ENCODE assay signal across 26 mouse cellular contexts in genomic region chr7:100012515-100012914, GRCm38 (mm10). TPM values are rescaled to one million over a fixed set of nuclear protein-coding genes. Genes with fewer than 3 reads are reported as not detected.
DNase-seq lines count a peak whose midpoint lies in the region; ATAC-seq and TF ChIP-seq lines count a peak whose summit lies in the region.
"Had no signal": no experiment of that assay in that cellular context is flagged by ENCODE, and none has a peak within 500 bp of the region (broad histone marks: within the 10 kb centered on the region; RNA-seq: fewer than 3 reads in every experiment).

No protein-coding gene starts in this region.

- peak overlapping the region; percentile 43 for H3K27ac ChIP-seq in liver, adult 2 months (replicated peaks; ENCODE audit: insufficient read depth, low read depth, low read length)
- no peak overlapping the region for H3K27ac ChIP-seq in liver, embryonic 12.5 days
- peak overlapping the region; percentile 48; the same call in 1 of the 2 replicates for H3K27ac ChIP-seq in hindbrain, embryonic 16.5 days (ENCODE audit: low read depth, low read length)
- H3K27ac ChIP-seq in neural tube, embryonic 15.5 days (replicated peaks) = 0 out of 2 replicates have a peak overlapping the region, but pooled peaks have one; percentile 23
- H3K27ac ChIP-seq: embryonic facial prominence, embryonic 15.5 days; forebrain, embryonic 15.5 days; liver, embryonic 15.5 days; stomach, embryonic 15.5 days had no signal

- no peaks in the 10 kb centered on the region for H3K27me3 ChIP-seq in liver, adult 2 months (ENCODE audit: control insufficient read depth, insufficient read depth, low read length)
- H3K27me3 ChIP-seq in liver, embryonic 12.5 days (replicated peaks) = peaks cover 44% of the 10 kb centered on the region
- peaks cover 12% of the 10 kb centered on the region for H3K27me3 ChIP-seq in hindbrain, embryonic 16.5 days (replicated peaks; ENCODE audit: control insufficient read depth, insufficient read depth, low read length)
- H3K27me3 ChIP-seq in neural tube, embryonic 15.5 days (replicated peaks) = peaks cover 25% of the 10 kb centered on the region

- H3K4me3 ChIP-seq in liver, adult 2 months (ENCODE audit: insufficient read depth, low read depth, low read length) = no peak overlapping the region
- no peak overlapping the region for H3K4me3 ChIP-seq in liver, embryonic 12.5 days
- no peak overlapping the region for H3K4me3 ChIP-seq in hindbrain, embryonic 16.5 days (ENCODE audit: low read length)
- H3K4me3 ChIP-seq in neural tube, embryonic 15.5 days (replicated peaks) = no peak overlapping the region
- H3K4me3 ChIP-seq: embryonic facial prominence, embryonic 15.5 days; forebrain, embryonic 15.5 days; heart, embryonic 12.5 days; liver, embryonic 15.5 days; stomach, embryonic 15.5 days had no signal

- DNase-seq in liver, adult 2 months (ENCODE audit: extremely low read depth, low read depth, low spot score) = peak; percentile 65
- peak; percentile 57 for DNase-seq in embryo, embryonic 11 days
- DNase-seq in gastrocnemius, postnatal 4 days (ENCODE audit: low spot score in 2 of 2) = no peak
- DNase-seq in cerebellum, postnatal 10 days = no peak
- DNase-seq: cerebellum, adult 11 months; cerebellum, adult 9-11 months; gastrocnemius, postnatal 10 days; heart, adult 11 months; kidney, adult 18-20 months; lung, postnatal 4 days had no signal

- no peaks in the 10 kb centered on the region for H3K36me3 ChIP-seq in liver, adult 2 months (ENCODE audit: control insufficient read depth, insufficient read depth, low read length)
- H3K36me3 ChIP-seq in liver, embryonic 12.5 days = no peaks in the 10 kb centered on the region
- H3K36me3 ChIP-seq in hindbrain, embryonic 16.5 days (ENCODE audit: control insufficient read depth, insufficient read depth, low read length) = no peaks in the 10 kb centered on the region
- H3K36me3 ChIP-seq in neural tube, embryonic 15.5 days = no peaks in the 10 kb centered on the region
- H3K36me3 ChIP-seq: embryonic facial prominence, embryonic 15.5 days; forebrain, embryonic 15.5 days; heart, embryonic 12.5 days; liver, embryonic 15.5 days; stomach, embryonic 15.5 days had no signal

- ATAC-seq in liver, embryonic 12.5 days = no peak
- no peak for ATAC-seq in hindbrain, embryonic 16.5 days
- ATAC-seq in neural tube, embryonic 15.5 days (ENCODE audit: low FRiP score) = no peak
- ATAC-seq: forebrain, embryonic 15.5 days had no signal

- no peak for TF ChIP-seq POLR2A in liver, adult 2 months (IDR thresholded peaks at IDR 0.05; ENCODE audit: extremely low read depth, insufficient read depth, low read length)

- WGBS in liver, adult 2 months = 15% methylated on average over 6 of the region's 6 CpGs
- 43% methylated on average over 6 of the region's 6 CpGs for WGBS in liver, embryonic 12.5 days (ENCODE audit: insufficient replicate concordance)
- 32% methylated on average over 6 of the region's 6 CpGs for WGBS in hindbrain, embryonic 16.5 days
- 36% methylated on average over 6 of the region's 6 CpGs for WGBS in neural tube, embryonic 15.5 days

- H3K4me2 ChIP-seq in liver, embryonic 12.5 days = no peak overlapping the region
- H3K4me2 ChIP-seq in hindbrain, embryonic 16.5 days (ENCODE audit: low read length) = no peak overlapping the region
- H3K4me2 ChIP-seq in neural tube, embryonic 15.5 days = no peak overlapping the region
- H3K4me2 ChIP-seq: embryonic facial prominence, embryonic 15.5 days; forebrain, embryonic 15.5 days; heart, embryonic 12.5 days; liver, embryonic 15.5 days; stomach, embryonic 15.5 days had no signal

- H3K4me1 ChIP-seq in liver, adult 2 months (ENCODE audit: control insufficient read depth, insufficient read depth, low read length) = peaks cover 23% of the 10 kb centered on the region
- H3K4me1 ChIP-seq in liver, embryonic 12.5 days = no peaks in the 10 kb centered on the region
- H3K4me1 ChIP-seq in hindbrain, embryonic 16.5 days (ENCODE audit: control insufficient read depth, insufficient read depth, low read depth, low read length) = peaks cover 2% of the 10 kb centered on the region; the same call in 1 of the 2 replicates
- peaks cover 12% of the 10 kb centered on the region for H3K4me1 ChIP-seq in neural tube, embryonic 15.5 days
- H3K4me1 ChIP-seq: embryonic facial prominence, embryonic 15.5 days; forebrain, embryonic 15.5 days; stomach, embryonic 15.5 days had no signal

- H3K9ac ChIP-seq in liver, adult 2 months (ENCODE audit: low read depth, low read length) = peak overlapping the region; percentile 22
- H3K9ac ChIP-seq in liver, embryonic 12.5 days = no peak overlapping the region
- H3K9ac ChIP-seq in hindbrain, embryonic 16.5 days (ENCODE audit: low read depth, low read length) = no peak overlapping the region
- no peak overlapping the region for H3K9ac ChIP-seq in neural tube, embryonic 15.5 days (replicated peaks)
- H3K9ac ChIP-seq: embryonic facial prominence, embryonic 15.5 days; forebrain, embryonic 15.5 days; heart, embryonic 12.5 days; liver, embryonic 15.5 days; stomach, embryonic 15.5 days had no signal

- no peaks in the 10 kb centered on the region for H3K9me3 ChIP-seq in liver, embryonic 12.5 days (replicated peaks)
- H3K9me3 ChIP-seq in hindbrain, embryonic 16.5 days (ENCODE audit: control insufficient read depth, low read length) = no peaks in the 10 kb centered on the region
- H3K9me3 ChIP-seq in neural tube, embryonic 15.5 days (replicated peaks) = no peaks in the 10 kb centered on the region
- H3K9me3 ChIP-seq: embryonic facial prominence, embryonic 15.5 days; forebrain, embryonic 15.5 days; heart, embryonic 12.5 days; liver, embryonic 15.5 days; stomach, embryonic 15.5 days had no signal

- H3K79me2 ChIP-seq in liver, adult 2 months (ENCODE audit: control insufficient read depth, insufficient read depth, low read length) = no peaks in the 10 kb centered on the region

- TF ChIP-seq CTCF in liver, adult 2 months (IDR thresholded peaks at IDR 0.05; ENCODE audit: low read depth, low read length) = no peak

RNA-seq across cellular contexts. Expression of gene Chrdl2, which starts 6.5 kb away (rescaled TPM):
- not detected in 2 replicates for total RNA-seq in liver, adult 2 months (2014; rRNA removed)
- 0.05 TPM in 1 of 2 replicates, not detected in the other for polyA plus RNA-seq in liver, adult 2 months (2012; rRNA removed)
- 0.11 and 0.30 TPM in 2 replicates for polyA plus RNA-seq in liver, embryonic 12.5 days (2016; fragmentation: Nextera tagmentation; extraction: Ambion mirVana)
- polyA plus RNA-seq in hindbrain, embryonic 16.5 days (2015; fragmentation: Nextera tagmentation; extraction: Ambion mirVana) = 0.88 and 1.1 TPM in 2 replicates
- 0.28 and 0.37 TPM in 2 replicates for polyA plus RNA-seq in neural tube, embryonic 15.5 days (2015; fragmentation: Nextera tagmentation; extraction: Ambion mirVana)
- total RNA-seq in gastrocnemius, postnatal 4 days (2021) = 1 to 10 TPM; 4.7 to 6.5 TPM
- total RNA-seq: adrenal gland, adult 2 months; adrenal gland, postnatal 4 days; heart, postnatal 14 days; megakaryocyte-erythroid progenitor cell, adult 5-6 weeks; MEL had no signal
- polyA plus RNA-seq: adrenal gland, adult 2 months; C2C12; forebrain, embryonic 15.5 days; liver, embryonic 15.5 days; lung, embryonic 16.5 days; thymus, postnatal 0 days had no signal

RNA-seq across cellular contexts. Expression of gene Rnf169, which starts 32.3 kb away (rescaled TPM):
- 27.6 and 31.5 TPM in 2 replicates for total RNA-seq in liver, adult 2 months (2014; rRNA removed)
- 5.6 and 6.5 TPM in 2 replicates for polyA plus RNA-seq in liver, adult 2 months (2012; rRNA removed)
- polyA plus RNA-seq in liver, embryonic 12.5 days (2016; fragmentation: Nextera tagmentation; extraction: Ambion mirVana) = 2.1 and 2.3 TPM in 2 replicates
- polyA plus RNA-seq in hindbrain, embryonic 16.5 days (2015; fragmentation: Nextera tagmentation; extraction: Ambion mirVana) = 4.1 and 4.2 TPM in 2 replicates
- 4.2 and 4.6 TPM in 2 replicates for polyA plus RNA-seq in neural tube, embryonic 15.5 days (2015; fragmentation: Nextera tagmentation; extraction: Ambion mirVana)
- total RNA-seq in gastrocnemius, postnatal 4 days (2021) = 10 to 100 TPM; 12.4 to 14.5 TPM

Comparison
In these comparisons a context has a peak if more than half of its experiments do, and no peak if none do; other contexts are left out.
1. DNase-seq: peak in liver, adult 2 months (single experiment) and embryo, embryonic 11 days (single experiment); none in gastrocnemius, postnatal 4 days (0 of 2) and cerebellum, postnatal 10 days (0 of 2).